Mouse (Mus musculus): Measurements from ENCODE around the gene B9d2. TPM values are rescaled to one million over a fixed set of nuclear protein-coding genes. Genes with fewer than 3 reads are reported as not detected.

The B9d2 gene
- polyA plus RNA-seq, 1 experiment from 2014 or later = 49.8 TPM

DNA sequence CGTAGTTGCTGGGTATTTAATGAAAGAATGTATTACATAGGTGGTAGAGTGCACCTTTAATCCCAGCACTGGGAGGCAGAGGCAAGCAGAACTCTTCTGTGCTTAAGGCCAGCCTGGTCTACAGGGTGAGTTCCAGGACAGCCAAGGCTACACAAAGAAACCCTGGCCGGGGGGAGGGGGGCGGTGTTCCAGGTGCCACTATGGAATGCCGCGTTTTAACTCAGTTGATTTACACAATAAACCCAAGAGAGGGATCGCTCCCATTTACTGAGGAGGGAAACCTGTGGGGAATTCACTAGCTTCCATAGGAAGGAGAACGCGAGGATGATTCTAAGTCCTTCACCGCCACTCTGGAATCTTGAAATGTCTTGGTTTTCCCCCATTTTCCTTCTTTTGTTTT, 10.9 kb upstream of the B9d2 start:
- no peaks in the 10 kb centered on the region for H3K9me3 ChIP-seq (replicated peaks; ENCODE audit: control insufficient read depth, low read length, poor library complexity, severe bottlenecking)
- peaks cover 10% of the 10 kb centered on the region; the same call in 1 of the 2 replicates for H3K27me3 ChIP-seq (ENCODE audit: control insufficient read depth, insufficient read depth, low read depth, low read length)
- ATAC-seq = no peak
- H3K36me3 ChIP-seq (ENCODE audit: control insufficient read depth, insufficient read depth, low read length) = peaks cover 15% of the 10 kb centered on the region
- H3K9ac ChIP-seq (ENCODE audit: low read depth, low read length) = no peak overlapping the region
- WGBS = 74% methylated on average over 9 of the region's 9 CpGs
- no peak overlapping the region for H3K27ac ChIP-seq (ENCODE audit: low read length)
- H3K4me3 ChIP-seq (ENCODE audit: low read depth, low read length) = no peak overlapping the region
- no peak overlapping the region for H3K4me2 ChIP-seq (ENCODE audit: low read length)
- H3K4me1 ChIP-seq (ENCODE audit: control insufficient read depth, insufficient read depth, low read length) = no peaks in the 10 kb centered on the region

DNA sequence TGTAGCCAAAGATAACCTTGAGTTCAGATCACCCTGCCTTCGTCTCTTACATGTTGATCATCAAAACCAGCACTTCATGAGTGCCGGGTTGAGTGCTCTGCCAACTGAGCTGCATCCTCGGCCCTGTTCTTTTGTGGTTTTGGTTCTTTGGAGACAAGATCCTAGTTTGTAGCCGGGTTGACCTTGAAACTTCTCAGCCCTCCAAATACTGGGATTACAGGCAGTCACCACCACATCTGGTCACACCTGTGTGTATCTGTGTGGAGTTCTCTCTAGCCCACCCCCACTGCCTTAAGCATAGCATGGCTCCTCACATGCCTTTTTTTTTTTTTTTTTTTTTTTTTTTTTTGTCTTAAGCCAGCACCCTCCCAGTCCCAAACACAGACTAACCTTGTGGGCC, 10.5 kb upstream of the B9d2 start:
- no peak overlapping the region for H3K4me2 ChIP-seq (ENCODE audit: low read length)
- no peak overlapping the region for H3K9ac ChIP-seq (ENCODE audit: low read depth, low read length)
- H3K27ac ChIP-seq (ENCODE audit: low read length) = no peak overlapping the region
- H3K9me3 ChIP-seq (replicated peaks; ENCODE audit: control insufficient read depth, low read length, poor library complexity, severe bottlenecking) = no peaks in the 10 kb centered on the region
- H3K27me3 ChIP-seq (ENCODE audit: control insufficient read depth, insufficient read depth, low read depth, low read length) = peaks cover 10% of the 10 kb centered on the region; the same call in 1 of the 2 replicates
- peaks cover 10% of the 10 kb centered on the region; the same call in 1 of the 2 replicates for H3K36me3 ChIP-seq (ENCODE audit: control insufficient read depth, insufficient read depth, low read length)
- ATAC-seq = no peak
- H3K4me3 ChIP-seq (ENCODE audit: low read depth, low read length) = no peak overlapping the region
- peaks cover 4% of the 10 kb centered on the region for H3K4me1 ChIP-seq (ENCODE audit: control insufficient read depth, insufficient read depth, low read length)
- WGBS = 93% methylated on average over 4 of the region's 4 CpGs

- Histone ChIP-seq H3K4me3 (ENCODE audit: low read depth, low read length) (no peak overlapping the region), H3K9ac (ENCODE audit: low read depth, low read length) (no peak overlapping the region), H3K36me3 (ENCODE audit: control insufficient read depth, insufficient read depth, low read length) (peaks cover 5% of the 10 kb centered on the region; the same call in 1 of the 2 replicates), H3K4me1 (ENCODE audit: control insufficient read depth, insufficient read depth, low read length) (peaks cover 5% of the 10 kb centered on the region), H3K27ac (ENCODE audit: low read length) (no peak overlapping the region), H3K4me2 (ENCODE audit: low read length) (no peak overlapping the region), H3K27me3 (ENCODE audit: control insufficient read depth, insufficient read depth, low read depth, low read length) (peaks cover 15% of the 10 kb centered on the region), H3K9me3 (replicated peaks; ENCODE audit: control insufficient read depth, low read length, poor library complexity, severe bottlenecking) (no peaks in the 10 kb centered on the region)
- 87% methylated on average over 2 of the region's 2 CpGs for WGBS
- no peak for ATAC-seq
Measured at GRCm38 (mm10) chr7:25671686-25672085, 8.9 kb upstream of the B9d2 start.

- Histone ChIP-seq H3K9ac (ENCODE audit: low read depth, low read length) (no peak overlapping the region), H3K4me2 (ENCODE audit: low read length) (no peak overlapping the region), H3K27me3 (ENCODE audit: control insufficient read depth, insufficient read depth, low read depth, low read length) (peaks cover 15% of the 10 kb centered on the region), H3K4me1 (ENCODE audit: control insufficient read depth, insufficient read depth, low read length) (peaks cover 5% of the 10 kb centered on the region), H3K36me3 (ENCODE audit: control insufficient read depth, insufficient read depth, low read length) (peaks cover 5% of the 10 kb centered on the region; the same call in 1 of the 2 replicates), H3K27ac (ENCODE audit: low read length) (no peak overlapping the region), H3K9me3 (replicated peaks; ENCODE audit: control insufficient read depth, low read length, poor library complexity, severe bottlenecking) (no peaks in the 10 kb centered on the region), H3K4me3 (ENCODE audit: low read depth, low read length) (no peak overlapping the region)
- 53% methylated on average over 4 of the region's 4 CpGs for WGBS
- ATAC-seq = no peak
Measured at GRCm38 (mm10) chr7:25672442-25672841, 8.1 kb upstream of the B9d2 start.

- Histone ChIP-seq H3K4me1 (ENCODE audit: control insufficient read depth, insufficient read depth, low read length) (peaks cover 5% of the 10 kb centered on the region), H3K9ac (ENCODE audit: low read depth, low read length) (peak overlapping the region; percentile 76), H3K4me3 (ENCODE audit: low read depth, low read length) (peak overlapping the region; percentile 55), H3K4me2 (ENCODE audit: low read length) (peak overlapping the region; percentile 63), H3K9me3 (replicated peaks; ENCODE audit: control insufficient read depth, low read length, poor library complexity, severe bottlenecking) (no peaks in the 10 kb centered on the region), H3K27ac (ENCODE audit: low read length) (no peak overlapping the region), H3K27me3 (ENCODE audit: control insufficient read depth, insufficient read depth, low read depth, low read length) (peaks cover 18% of the 10 kb centered on the region), H3K36me3 (ENCODE audit: control insufficient read depth, insufficient read depth, low read length) (no peaks in the 10 kb centered on the region; the same call in 1 of the 2 replicates)
- peak; percentile 39; the same call in 1 of the 2 replicates for ATAC-seq
- 20% methylated on average over 9 of the region's 9 CpGs for WGBS
Measured at GRCm38 (mm10) chr7:25674297-25674696, 6.3 kb upstream of the B9d2 start.

DNA sequence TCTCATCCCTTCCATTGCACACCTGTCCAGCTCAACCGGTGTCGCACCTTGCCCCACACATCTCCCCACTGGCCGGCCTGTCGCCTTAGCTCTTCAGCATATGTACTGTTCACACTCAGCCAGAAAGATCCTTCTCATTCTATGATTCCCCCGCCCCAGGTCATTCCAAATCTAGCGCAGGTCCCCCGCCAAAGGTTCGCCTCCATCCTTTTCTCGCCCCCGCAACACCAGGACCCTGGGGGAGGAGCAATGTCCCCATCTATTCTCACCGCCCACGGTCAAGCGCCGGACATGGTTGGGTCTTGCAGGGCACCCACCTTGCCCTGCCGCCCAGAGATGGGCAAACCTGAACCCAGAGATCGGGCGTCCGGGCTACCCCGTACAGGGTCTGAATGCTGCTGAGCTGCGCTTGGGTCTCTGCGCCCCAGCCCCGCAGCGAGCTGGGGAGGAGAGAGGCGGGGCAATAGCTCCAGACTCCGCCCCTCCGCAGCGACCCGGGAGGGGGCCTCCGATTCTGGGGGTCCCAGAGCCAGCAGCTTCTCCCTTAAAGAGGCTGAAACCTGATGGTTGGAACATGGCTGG, 5.8 kb upstream of the B9d2 start, which contains the start of gene Tmem91:
Gene Tmem91 (minus strand): TSS at position 448 of the 582 bp plus-strand sequence.
- no peak within 1 kb of the TSS for H3K27ac ChIP-seq (ENCODE audit: low read length)
- peak within 1 kb of the TSS; percentile 76 for H3K9ac ChIP-seq (ENCODE audit: low read depth, low read length)
- H3K4me1 ChIP-seq (ENCODE audit: control insufficient read depth, insufficient read depth, low read length) = peaks cover 5% of the 10 kb centered on the region
- peaks cover 18% of the 10 kb centered on the region for H3K27me3 ChIP-seq (ENCODE audit: control insufficient read depth, insufficient read depth, low read depth, low read length)
- peak within 1 kb of the TSS; percentile 55 for H3K4me3 ChIP-seq (ENCODE audit: low read depth, low read length)
- WGBS = 3% methylated on average over 29 of the region's 29 CpGs
- H3K4me2 ChIP-seq (ENCODE audit: low read length) = peak within 1 kb of the TSS; percentile 63
- peak; percentile 61 for ATAC-seq
- H3K36me3 ChIP-seq (ENCODE audit: control insufficient read depth, insufficient read depth, low read length) = no peaks in the 10 kb centered on the region; the same call in 1 of the 2 replicates
- no peaks in the 10 kb centered on the region for H3K9me3 ChIP-seq (replicated peaks; ENCODE audit: control insufficient read depth, low read length, poor library complexity, severe bottlenecking)

DNA sequence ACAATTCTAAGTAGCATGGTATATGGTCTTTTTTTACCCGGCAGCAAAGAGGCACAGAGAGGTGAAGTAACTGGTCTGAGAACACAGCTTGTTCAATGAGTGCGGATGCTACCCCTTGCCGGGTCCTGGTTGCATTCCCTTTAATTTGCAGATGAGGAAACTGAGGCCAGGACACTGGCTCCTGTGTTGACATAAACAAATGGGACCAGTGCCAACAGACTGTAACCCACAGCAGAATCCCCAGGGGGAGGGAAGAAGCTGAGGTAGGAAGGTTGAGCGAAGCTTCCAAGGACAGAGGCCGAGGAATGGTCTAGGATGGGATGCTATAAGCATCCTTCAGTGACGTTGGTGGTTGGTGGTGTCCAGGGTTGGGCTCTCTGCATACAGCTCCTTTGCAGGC, 5.2 kb upstream of the B9d2 start:
- peak; percentile 8 for ATAC-seq

GRCm38 (mm10) chr7:25676085-25676781, 4.3 kb upstream of the B9d2 start:
- Histone ChIP-seq H3K9me3 (replicated peaks; ENCODE audit: control insufficient read depth, low read length, poor library complexity, severe bottlenecking) (no peaks in the 10 kb centered on the region), H3K4me2 (ENCODE audit: low read length) (peak overlapping the region; percentile 7; the same call in 1 of the 2 replicates), H3K27me3 (ENCODE audit: control insufficient read depth, insufficient read depth, low read depth, low read length) (peaks cover 18% of the 10 kb centered on the region), H3K4me3 (ENCODE audit: low read depth, low read length) (no peak overlapping the region), H3K4me1 (ENCODE audit: control insufficient read depth, insufficient read depth, low read length) (peaks cover 10% of the 10 kb centered on the region), H3K27ac (ENCODE audit: low read length) (peak overlapping the region; percentile 40; the same call in 1 of the 2 replicates), H3K36me3 (ENCODE audit: control insufficient read depth, insufficient read depth, low read length) (no peaks in the 10 kb centered on the region), H3K9ac (ENCODE audit: low read depth, low read length) (no peak overlapping the region)
- 52% methylated on average over 15 of the region's 15 CpGs for WGBS
- ATAC-seq = no peak; the same call in 1 of the 2 replicates

More for the DNA sequence above, 5.2 kb upstream of the B9d2 start:
- Histone ChIP-seq H3K27ac (ENCODE audit: low read length) (no peak overlapping the region), H3K9me3 (replicated peaks; ENCODE audit: control insufficient read depth, low read length, poor library complexity, severe bottlenecking) (no peaks in the 10 kb centered on the region), H3K9ac (ENCODE audit: low read depth, low read length) (peak overlapping the region; percentile 76; the same call in 1 of the 2 replicates), H3K4me3 (ENCODE audit: low read depth, low read length) (peak overlapping the region; percentile 55), H3K27me3 (ENCODE audit: control insufficient read depth, insufficient read depth, low read depth, low read length) (peaks cover 18% of the 10 kb centered on the region), H3K4me2 (ENCODE audit: low read length) (peak overlapping the region; percentile 63), H3K36me3 (ENCODE audit: control insufficient read depth, insufficient read depth, low read length) (no peaks in the 10 kb centered on the region), H3K4me1 (ENCODE audit: control insufficient read depth, insufficient read depth, low read length) (peaks cover 10% of the 10 kb centered on the region)
- WGBS = 50% methylated on average over 6 of the region's 6 CpGs

DNA sequence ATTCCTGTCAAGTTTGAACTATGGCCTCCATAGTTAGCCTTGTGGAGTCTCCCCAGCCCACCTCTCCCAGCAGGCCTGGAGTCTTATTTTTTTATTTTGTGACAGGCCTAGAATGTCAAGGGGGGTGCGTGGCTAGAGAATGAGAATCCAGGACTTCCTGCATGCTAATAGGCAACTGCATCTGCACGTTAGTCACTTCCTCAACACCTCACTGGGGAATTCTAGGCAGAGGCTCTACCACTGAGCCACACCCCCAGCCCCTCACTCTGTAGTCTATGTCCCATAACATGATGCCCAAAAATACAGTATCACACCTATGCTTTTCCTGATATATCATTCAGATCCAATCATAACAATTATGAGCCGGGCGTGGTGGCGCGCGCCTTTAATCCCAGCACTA, 3.6 kb upstream of the B9d2 start:
- no peak for ATAC-seq

More for the DNA sequence above, 3.6 kb upstream of the B9d2 start:
- Histone ChIP-seq H3K4me2 (ENCODE audit: low read length) (no peak overlapping the region), H3K4me1 (ENCODE audit: control insufficient read depth, insufficient read depth, low read length) (peaks cover 17% of the 10 kb centered on the region), H3K27me3 (ENCODE audit: control insufficient read depth, insufficient read depth, low read depth, low read length) (peaks cover 18% of the 10 kb centered on the region), H3K36me3 (ENCODE audit: control insufficient read depth, insufficient read depth, low read length) (no peaks in the 10 kb centered on the region), H3K4me3 (ENCODE audit: low read depth, low read length) (no peak overlapping the region), H3K27ac (ENCODE audit: low read length) (peak overlapping the region; percentile 40; the same call in 1 of the 2 replicates), H3K9me3 (replicated peaks; ENCODE audit: control insufficient read depth, low read length, poor library complexity, severe bottlenecking) (no peaks in the 10 kb centered on the region), H3K9ac (ENCODE audit: low read depth, low read length) (no peak overlapping the region)
- WGBS = 88% methylated on average over 7 of the region's 7 CpGs

Measured in midbrain, embryonic 16.5 days (tissue).